Mouse (Mus musculus) adrenal gland, postnatal 10 days (tissue): Measurements from ENCODE around the gene Baat. TPM values are rescaled to one million over a fixed set of nuclear protein-coding genes. Genes with fewer than 3 reads are reported as not detected.
"Not testable (repeated sequence)": the region's sequence is repeated elsewhere in the genome, so short reads cannot be mapped to it uniquely, and the experiment has no call there.

Experiments
- DNase-seq: peaks from one replicate; pipeline ENCODE4 v3.0.0; 2021; ENCODE audit warnings: mixed read lengths
- total RNA-seq, 2 experiments: library from RNA; stranded (reverse); gene quantifications; 2 replicates each; pipeline ENCODE4 v1.2.3; 2021

The Baat gene
- total RNA-seq, 2 experiments from 2014 or later = 1.8 to 1.9 TPM

DNA sequence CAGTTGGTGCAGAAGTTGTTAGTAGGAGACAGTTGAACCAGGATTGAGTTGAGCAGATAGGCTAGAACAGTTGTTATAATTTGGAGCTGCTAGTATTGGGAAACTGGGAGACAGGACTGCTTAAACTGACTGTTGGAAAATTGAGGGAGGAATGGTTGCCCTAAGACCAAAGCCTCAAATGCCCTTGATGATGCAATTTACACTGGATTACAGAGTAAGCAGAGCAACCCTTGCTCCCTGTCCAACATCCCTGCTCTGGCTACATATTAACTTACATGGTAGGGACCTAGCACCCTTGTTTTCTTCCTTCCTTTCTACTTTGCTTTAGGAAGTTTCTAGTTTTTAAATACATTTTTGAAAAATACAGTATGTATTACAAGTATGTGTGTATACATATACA, 20.9 kb downstream of the Baat start:
- DNase-seq = no peak

DNA sequence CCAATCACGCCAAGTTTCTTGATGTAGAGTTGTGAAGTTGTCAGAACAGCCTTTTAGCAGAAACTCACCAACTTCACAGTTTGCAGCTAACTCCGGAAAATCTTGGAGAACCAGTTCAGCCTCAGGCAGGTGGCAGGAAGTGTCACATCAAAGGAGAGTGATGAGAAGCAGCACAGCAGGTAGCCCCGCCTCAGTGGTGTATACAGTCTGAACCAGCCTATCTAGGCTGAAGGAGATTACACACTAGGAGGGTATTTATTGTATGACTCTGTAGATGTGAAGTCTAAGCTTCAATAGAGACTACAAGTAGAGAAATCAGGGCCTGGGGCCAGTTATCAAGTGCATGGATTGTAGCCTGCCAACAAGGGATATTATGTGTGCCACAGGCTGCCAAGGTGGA, 25.5 kb downstream of the Baat start:
- DNase-seq = no peak

DNA sequence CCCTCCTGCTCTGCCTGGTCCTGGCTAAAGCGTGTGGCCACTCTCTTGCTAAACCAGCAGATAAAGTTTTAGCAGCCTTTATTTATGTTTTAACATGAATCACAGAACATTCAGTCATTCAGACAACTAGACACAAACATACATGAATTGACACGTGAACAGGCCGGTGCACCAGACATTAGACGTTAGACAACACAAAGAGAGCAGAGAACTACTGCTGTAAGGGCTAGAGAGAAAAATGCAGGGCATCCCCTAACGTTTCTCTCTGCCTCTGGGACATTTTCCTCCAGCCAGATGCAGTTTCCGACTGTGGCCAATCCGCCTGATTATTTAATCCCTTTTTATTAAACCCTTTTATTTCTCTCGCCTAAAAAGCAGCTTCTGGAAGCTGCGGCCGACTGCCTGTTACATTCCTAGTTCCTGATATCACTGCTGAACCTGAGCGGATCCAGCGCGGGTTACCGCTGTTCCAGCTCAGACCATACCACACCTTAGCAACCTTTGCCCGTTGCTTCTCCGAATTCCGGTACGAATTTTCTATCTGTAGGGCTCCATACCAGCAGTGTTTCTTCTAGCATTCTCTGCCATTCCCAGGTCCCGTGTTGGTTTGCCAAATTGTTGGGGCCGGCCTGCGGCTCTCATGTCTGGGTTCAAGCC, 26.1 kb downstream of the Baat start:
- no peak for DNase-seq

DNA sequence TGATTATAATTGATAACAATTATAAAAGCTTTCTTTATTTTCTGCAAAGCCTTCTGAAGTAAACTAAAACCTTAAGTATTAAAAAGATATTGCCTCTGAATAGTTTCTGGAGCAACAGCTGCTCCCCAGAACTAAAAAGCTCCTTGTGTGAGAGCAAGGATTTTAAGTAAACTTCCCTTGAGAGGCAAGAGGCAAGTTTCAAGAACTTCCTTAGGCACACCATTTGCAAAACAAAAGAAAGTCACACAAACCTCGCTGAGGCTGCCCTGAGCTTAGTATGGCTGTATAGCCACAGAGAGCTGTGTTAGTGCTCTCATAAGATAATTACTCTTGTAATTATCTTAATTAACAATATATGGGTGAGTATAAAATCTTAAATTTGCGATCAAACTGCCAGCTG, 27.3 kb downstream of the Baat start:
- not testable (repeated sequence) for DNase-seq

DNA sequence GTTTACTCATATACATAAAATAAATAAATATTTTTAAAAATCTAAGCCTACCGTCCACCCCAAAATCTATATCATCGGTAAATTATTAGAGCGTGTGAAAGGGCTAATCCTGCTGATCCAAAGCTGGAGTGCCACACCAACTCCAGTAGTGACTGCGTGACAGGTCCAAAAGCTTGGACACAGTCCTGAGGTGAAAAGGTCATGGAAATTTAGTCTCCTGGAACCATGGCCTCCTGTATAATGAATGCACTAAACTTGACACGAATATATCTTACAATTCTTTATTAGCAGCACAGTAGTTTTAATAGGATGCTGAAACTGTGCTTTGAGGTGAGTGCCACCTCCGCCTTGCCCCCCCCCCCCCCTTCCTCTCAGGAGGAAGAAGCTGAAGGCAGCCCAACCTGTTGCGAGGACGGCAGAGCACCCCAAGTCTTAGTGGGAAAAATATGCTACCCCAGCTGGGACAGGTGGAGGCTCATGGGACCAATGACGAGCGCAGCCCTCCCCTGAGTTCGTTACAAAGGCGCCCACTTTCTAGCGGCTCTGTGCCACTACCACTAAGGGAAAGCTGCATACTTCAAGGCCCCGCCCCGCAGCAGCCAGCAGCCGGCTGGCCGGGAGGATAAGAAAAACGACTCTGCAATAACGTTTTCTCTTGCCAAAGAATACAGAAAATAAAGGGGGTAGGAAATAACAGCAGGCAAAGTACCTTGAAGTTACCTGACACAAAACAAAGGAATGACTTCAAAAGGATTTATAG, 28.1 kb downstream of the Baat start:
- DNase-seq = peak; percentile 35

DNA sequence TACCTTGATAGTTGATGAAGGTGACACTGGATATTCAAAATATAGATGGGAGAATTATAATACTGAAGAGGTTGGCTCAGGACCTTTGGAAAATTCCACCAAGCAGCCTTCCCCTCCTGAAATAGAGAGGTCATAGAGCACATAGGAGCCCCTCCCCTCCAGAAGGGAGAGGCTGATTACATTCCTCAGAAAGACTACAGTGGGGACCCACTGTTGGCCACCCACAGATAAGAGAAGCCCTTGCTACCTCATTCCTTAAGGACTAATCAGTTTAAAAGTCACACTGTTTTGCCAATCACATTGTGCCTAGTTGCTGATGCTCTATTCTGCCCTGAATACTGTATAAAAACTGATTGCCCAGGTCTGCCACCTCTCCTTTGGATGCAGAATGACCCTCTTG, 31.8 kb downstream of the Baat start:
- DNase-seq = no peak

DNA sequence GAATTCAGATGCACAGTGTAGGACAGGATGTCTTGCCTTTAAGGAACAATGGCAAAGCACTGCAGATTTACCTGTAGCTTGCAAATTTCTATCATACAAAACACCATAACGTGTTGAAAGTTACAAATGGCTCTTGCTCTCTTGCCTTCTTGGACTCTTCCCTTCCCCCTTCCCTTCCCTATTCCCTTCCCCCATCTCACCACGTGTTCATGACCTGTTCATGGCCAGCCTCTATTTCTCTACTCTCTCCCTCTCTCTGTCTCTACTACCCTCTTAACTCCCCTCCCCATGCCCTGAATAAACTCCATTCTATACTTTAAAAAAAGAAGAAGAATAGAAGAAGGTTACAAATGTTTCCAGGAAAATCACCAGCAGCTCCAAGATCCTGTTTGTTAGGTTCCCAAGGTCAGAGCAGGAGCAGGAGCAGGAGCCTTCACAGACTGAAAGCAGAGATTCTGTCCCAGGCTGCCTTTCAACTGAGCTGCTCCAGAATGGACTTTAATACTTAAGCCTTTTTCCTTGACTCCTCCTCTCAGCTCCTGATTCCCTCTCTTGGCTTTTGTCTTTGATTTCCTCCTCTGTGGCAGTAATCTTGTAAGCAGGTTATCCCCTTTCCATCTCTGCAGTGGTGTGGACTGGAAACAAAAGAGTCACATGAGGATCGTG, 32.8 kb downstream of the Baat start, which contains the start of gene Acnat1:
Gene Acnat1, minus strand, starts transcription at position 478 of the 666 bp plus-strand sequence.
- DNase-seq = no peak

DNA sequence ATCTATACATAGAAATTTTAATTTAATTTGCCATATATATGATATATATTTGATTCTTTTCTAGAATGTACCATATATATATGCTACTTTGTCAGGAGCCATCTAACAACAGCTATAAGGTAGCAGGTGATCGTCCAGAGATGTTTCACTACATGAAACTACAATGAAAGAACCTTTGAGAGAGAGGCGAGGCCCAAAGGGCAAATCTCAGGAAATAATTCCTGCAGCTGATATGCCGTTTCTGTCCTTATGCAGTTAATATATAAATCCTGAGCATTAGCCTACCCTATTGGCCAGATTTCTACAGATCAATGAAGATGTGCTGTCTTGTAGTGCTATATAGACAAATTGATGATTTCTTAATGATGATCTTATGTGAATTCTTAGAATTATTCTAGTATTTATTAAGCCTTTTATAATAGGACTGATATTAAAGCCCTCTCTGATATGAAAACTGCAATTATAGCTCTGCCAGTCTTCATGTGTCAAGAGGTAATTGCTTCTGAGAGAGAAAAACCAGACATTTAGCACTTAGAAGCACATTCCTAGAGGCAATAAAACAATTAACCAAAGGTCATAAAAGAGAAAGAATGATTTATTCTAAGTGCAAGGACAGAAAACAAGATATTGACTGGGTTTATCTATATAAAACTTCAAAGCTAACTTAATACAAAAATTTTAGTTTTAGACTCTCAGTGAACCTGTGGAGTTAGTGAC, 36.8 kb downstream of the Baat start:
- DNase-seq = no peak

DNA sequence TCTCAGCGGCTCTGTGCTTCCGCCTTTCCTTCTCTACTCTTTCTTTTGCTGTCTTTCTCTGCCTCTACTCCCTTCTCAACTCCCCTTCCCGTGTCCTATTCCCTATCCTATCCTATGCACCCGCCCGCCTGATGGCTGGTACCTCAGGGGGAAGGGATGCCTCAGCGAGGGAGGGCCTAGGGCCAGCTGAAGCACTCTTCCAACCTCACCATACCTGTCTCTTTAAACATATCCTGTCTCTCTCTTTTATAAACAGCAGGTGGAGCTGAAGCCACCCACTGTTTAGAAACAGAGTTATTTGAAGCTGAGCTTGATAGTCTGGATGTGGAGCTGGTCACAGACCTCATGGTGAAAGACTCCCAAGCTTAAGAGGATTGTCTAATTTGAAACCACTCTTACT, 39.0 kb downstream of the Baat start:
- DNase-seq = no peak

DNA sequence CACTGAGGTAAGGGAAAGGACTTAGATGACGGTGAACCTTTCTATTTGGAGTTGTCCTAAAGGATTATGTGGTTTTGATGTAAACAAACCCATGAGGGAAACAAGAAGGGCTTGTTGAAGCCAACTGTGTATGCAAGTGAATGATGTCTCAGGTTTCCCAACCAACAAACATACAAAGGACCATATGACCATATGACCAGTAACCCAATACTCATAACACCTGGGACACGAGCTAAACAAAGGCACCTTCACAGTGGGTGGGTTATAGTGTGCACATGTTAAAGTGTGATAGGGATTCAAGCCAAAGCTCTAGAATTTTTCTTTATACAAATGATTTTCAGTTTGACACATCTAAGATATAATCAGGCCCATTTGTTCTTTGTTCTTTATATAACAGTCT, 50.2 kb downstream of the Baat start:
- no peak for DNase-seq

DNA sequence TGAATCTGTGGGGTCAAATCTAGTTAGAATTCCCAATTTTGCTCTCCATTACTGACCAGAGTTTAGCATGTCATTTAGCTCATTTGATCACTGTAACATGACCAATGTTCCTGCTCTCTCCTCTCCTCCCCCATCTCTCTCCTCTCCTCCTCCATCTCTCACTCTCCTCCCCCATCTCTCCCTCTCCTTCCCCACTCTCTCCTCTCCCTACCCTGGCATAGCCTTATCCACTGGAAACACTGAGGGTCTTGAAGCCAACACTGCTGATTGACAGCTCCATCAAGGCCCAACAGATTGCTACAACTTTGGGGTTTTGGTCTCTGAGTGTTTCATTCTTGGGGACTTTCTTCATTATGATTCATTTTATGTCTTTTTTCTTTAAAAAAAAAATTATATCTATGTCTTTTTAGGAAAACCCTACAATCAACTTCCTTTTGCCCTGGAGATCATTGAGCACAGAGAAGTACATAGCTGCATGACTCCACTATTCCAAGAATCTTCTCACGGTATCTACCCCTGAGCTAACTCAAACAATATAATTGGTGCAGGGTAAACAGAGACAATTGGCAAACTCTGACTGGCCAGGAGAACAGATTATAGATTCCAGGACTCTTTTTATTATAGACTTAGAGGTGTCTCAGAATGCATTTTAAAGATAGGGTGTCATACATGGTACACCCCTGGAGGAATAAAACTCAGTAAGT, 54.4 kb downstream of the Baat start:
- DNase-seq = no peak

DNA sequence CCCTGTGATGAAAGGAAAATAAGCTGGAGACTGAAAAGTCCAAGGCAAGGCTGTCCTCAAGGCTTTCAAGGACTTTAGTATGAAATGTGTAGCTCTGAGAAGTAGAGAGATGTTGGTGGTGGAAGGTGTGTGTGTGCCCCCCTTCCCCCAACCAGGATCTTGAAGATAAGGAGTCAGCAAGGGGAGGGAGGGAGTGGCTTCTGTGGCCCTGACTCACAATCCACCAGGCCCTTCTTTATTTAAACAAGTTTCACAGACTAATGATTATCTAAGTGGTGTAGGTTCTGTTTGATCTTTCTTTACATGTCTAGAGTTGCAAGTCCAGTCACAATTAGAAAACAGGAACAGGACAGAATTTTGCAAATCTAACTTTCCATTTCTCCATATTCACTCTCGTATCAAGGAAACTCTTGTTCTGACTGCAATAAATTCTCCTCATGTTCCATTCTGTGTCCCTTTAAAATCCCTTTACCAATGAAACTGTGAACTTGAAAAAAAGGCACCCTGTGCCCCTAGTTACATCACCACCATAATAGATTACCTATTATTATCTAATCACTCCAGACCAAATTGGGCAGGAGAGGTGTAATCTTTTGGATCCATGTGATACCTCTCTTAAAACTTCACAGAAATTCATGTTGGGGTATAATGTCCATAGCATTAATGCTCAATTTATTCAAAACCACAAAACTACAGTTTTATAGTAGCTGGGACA, 55.1 kb downstream of the Baat start:
- not testable (repeated sequence) for DNase-seq

Other genes starting within 250 kb of the Baat start
- gene Acnat2, start 98.4 kb downstream of the Baat start, total RNA-seq = 10 to 100 TPM in 1 of 2 experiments, 1 to 10 TPM in 1; 7.0 to 12.0 TPM
- gene Acnat1, start 32.6 kb downstream of the Baat start, total RNA-seq = 10 to 100 TPM in 1 of 2 experiments, 1 to 10 TPM in 1; 9.1 to 12.4 TPM
- 10 to 100 TPM; 45.5 to 49.5 TPM for gene Mrpl50, start 14.5 kb upstream of the Baat start, total RNA-seq
- 1 to 10 TPM; 7.7 to 8.3 TPM for gene Zfp189, start 14.6 kb upstream of the Baat start, total RNA-seq
- 100 to 1,000 TPM; 171 to 692 TPM for gene Aldob, start 43.0 kb upstream of the Baat start, total RNA-seq
- gene Tmem246, start 91.3 kb upstream of the Baat start, total RNA-seq = 10 to 100 TPM; 14.6 to 18.7 TPM
- 10 to 100 TPM; 39.8 to 46.0 TPM for gene Rnf20, start 125.4 kb upstream of the Baat start, total RNA-seq
- not detected for gene Ppp3r2, start 175.5 kb upstream of the Baat start, total RNA-seq